Mouse (Mus musculus): ENCODE measurements around the gene Ciz1.

The Ciz1 gene

GRCm38 (mm10) chr2:32319586-32320580, 32.2 kb upstream of the Ciz1 start:
- DNase-seq (ENCODE audit: low spot score in 2 of 2), result no peak

DNA sequence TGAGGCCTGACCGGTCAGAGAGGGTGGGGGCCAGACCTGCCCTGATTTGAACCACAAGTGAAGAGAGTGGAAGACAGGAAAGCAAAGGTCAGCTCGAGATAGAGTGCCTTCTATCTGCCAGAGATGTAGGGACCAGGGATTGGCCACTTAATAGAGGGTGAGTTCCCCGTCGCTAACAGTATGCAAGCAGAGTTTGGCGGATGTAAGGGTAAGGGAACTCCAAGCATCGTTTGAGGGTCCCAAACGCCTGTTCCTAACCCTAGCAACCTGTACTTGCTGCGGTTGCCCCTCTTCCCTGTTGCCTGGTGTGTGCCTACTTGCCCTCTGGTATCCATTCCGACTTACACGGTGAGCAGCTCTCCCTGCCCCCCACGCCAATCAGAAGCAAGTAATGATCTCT, 31.4 kb upstream of the Ciz1 start:
- no peak for DNase-seq (ENCODE audit: low spot score in 2 of 2)

DNA sequence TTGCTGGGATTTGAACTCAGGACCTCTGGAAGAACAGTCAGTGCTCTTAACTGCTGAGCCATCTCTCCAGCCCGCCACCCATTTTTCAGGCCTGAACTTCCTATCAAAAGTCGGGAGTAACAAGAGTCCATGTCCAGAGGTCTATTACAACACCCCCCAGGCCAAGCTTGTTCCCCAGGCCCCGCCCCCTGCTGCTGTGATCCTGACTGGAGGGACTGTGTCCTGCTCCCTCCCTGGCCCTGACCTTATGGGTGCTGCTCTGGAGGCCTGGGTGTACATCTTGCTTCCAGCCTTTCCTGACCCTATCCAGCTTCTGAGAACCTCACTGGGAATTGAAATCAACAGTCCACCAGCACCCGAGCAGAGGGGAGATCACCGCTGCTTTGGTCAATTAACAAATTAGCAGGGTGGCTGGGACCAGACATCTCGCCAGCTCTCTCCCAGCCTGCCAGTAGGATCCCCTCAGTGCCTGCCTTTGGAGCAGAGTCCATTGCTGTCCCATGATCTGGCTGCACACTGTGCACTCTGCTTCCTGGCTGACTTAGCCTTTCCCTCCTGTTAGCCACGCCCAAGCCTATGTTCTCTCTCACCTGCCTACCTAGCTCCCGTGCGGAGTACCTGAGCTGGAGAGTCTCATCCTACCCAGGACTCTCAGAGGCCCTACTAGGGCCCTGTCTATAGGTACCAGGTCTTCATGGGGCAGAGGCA, 30.4 kb upstream of the Ciz1 start:
- DNase-seq (ENCODE audit: low spot score in 2 of 2), result no peak

- DNase-seq (ENCODE audit: low spot score in 2 of 2), result no peak
Measured at GRCm38 (mm10) chr2:32322754-32323741, 29.1 kb upstream of the Ciz1 start.

GRCm38 (mm10) chr2:32324322-32324721, 27.8 kb upstream of the Ciz1 start:
- DNase-seq (ENCODE audit: low spot score in 2 of 2), result no peak

GRCm38 (mm10) chr2:32325342-32325741, 26.8 kb upstream of the Ciz1 start:
- no peak for DNase-seq (ENCODE audit: low spot score in 2 of 2)

DNA sequence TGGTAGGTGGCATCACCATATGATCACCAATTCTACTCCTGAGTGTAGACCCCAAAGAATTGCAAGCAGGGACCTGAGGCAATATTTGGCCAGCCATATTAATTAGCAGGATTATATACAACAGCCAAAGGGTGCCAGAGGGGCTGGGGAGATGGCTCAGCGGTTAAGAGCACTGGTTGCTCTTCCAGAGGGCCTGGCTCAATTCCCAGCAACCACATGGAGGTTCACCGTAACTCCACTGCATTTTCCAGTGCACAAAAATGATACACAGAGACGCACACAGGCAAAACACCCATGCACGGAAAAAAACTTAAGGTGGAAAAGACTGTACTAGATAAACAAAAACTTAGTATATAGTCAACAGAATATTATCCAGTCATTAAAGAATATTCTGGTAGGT, 24.9 kb upstream of the Ciz1 start:
- DNase-seq (ENCODE audit: low spot score in 2 of 2), result no peak

DNA sequence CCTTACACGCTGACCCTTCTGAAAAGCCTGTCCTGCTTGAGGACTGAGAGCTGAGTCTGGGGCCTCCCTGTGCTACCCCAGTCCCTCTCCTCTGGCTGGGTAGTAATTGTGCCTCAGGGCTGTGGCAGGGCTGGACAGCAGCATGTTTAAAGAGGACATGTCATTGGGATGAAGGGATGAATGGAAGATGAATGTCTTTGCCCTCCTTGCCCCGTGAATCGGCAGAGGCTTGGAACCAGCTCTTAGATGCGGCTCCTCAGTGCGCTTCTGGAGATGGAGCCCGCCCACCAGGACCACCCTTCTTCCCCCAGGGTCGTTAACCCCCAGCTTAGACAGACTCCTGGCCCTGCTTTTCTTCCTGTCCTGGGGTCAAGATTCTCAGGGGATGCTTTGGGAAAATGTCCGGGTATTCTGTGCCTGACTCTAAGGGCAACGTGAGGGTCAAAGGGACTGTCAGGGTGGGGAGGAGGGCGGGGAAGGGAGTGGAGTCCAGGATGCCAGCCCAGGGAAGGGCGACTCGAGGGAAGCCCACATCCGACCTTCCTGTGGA, 23.1 kb upstream of the Ciz1 start:
- DNase-seq (ENCODE audit: low spot score in 2 of 2), result no peak

GRCm38 (mm10) chr2:32329531-32329930, 22.6 kb upstream of the Ciz1 start:
- DNase-seq (ENCODE audit: low spot score in 2 of 2), result no peak

- no peak for DNase-seq (ENCODE audit: low spot score in 2 of 2)
Measured at GRCm38 (mm10) chr2:32332159-32332558, 20.0 kb upstream of the Ciz1 start.

DNA sequence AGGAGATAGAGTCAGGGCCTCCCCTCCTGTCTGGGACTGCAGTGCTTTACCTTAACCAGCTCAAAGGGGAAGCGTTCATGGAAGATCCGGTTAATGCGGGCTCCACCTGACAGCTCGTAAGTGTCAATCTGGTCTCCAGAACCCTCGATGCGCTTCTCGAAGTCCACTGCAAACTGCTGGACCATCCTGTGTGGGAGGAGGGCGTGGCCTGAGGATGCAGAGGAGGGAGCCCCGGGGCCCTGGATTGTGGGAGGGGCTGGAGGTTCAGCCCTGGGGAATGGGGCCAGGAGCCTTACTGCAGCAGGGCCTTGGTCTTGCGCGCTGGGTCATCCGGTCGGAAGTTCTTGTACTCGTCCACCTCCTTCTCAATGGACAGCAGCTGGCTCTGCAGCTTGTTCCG, 16.2 kb upstream of the Ciz1 start:
- DNase-seq (ENCODE audit: low spot score in 2 of 2), result no peak

DNA sequence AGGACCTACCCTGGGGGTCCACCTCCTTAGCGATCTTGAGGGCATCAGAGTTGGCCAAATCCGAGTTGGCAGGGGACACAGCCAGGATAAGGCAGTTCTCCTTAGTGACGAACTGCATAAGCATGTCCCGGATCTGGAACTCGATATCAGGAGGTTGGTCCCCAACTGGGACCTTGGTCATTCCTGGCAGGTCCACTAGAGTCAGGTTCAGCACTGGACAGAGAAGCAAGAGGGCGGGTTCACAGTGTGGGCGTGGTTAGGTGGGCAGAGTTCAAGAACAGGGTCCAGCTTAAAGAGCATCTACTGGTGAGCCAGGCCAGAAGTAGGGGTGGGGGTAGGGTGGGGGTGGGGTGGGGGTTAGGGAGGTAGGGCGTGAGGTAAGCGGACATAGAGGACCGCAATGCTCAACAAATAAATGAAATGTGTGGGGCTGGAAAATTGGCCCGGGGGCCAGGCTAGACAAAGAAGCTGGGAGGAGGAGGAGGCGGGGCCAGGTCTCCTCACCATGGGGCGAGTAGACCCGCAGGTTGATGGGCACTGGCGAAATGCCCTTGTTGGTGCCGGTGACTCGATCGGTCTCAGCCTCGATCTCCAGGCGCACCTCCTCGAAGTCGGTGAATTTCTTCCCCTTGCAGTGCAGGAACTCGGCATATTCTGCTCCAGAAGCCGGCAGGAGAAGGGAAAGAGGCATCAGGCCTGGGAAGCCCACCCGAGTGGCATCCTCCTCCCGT, 12.1 kb upstream of the Ciz1 start:
- no peak for DNase-seq (ENCODE audit: low spot score in 2 of 2)

DNA sequence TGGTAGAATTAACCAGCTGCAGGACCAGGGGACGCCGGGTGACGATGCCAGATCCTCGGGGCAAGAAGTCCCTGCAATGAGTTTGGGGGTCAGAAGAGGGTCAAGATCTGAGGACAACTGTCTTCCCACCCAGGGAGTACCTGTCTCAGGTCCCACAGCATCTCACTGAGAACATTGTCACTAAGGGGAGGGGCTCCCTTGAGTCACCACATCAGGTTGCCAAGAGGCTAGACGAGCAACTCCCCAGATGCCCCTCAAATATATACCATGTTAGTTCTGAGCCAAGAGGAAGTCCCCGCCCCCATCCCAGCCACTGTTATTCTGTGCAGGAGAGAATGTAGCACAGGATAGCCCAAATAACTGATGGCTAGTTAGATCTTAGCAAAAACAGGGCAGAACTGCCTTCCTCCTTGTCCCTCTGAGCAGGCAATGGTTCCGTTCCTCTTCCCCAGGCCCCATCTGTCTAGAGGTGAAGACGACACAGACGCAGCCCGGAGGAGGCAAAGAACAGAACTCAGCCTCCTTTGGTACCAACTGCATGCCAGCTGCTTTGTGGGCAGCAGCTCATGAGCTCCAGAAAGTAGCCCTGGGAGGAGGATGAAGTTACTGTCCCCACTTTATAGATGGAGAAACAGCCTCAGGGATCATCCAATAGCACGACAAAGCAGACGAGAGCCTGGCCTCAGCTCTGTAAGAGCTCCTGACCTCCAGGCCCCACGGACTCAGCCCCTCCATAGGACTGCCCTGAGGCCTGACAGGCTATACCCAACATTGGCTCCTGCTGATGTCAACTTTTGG, 11.1 kb upstream of the Ciz1 start:
- no peak for DNase-seq (ENCODE audit: low spot score in 2 of 2)

DNA sequence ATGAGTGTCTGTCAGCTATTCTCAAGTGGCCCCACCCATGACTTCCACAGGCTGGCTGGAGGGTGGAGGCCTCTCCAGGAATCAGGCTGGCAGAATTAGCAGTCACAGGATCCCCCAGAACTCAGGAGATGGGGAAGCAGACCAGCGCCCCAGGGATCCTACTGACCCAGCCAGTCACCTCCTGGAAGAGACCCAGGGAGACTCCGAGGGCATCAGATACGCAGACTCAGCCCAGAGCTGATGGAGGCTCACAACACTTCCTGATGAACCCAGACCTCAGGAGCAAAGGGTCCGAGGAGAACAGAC, 10.5 kb upstream of the Ciz1 start:
- DNase-seq (ENCODE audit: low spot score in 2 of 2), result no peak

GRCm38 (mm10) chr2:32342039-32342438, 10.1 kb upstream of the Ciz1 start:
- no peak for DNase-seq (ENCODE audit: low spot score in 2 of 2)

- no peak for DNase-seq (ENCODE audit: low spot score in 2 of 2)
Measured at GRCm38 (mm10) chr2:32342539-32343350, 9.4 kb upstream of the Ciz1 start.

DNA sequence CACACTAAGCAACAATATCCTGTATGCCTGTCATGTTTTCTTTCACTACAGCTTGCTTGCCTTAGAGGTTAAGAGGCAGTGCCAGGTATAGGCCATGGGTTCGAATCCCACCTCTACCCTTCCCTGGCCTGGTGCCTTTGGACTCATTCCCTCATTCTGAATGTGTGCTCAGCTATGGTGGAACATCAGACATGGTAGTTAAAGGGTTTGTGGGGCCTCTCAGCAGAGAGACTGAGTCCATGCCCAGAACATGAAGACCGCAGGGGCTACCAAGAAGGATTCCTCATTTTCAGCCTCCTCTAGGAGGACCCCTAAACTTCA, 8.8 kb upstream of the Ciz1 start:
- DNase-seq (ENCODE audit: low spot score in 2 of 2), result no peak

DNA sequence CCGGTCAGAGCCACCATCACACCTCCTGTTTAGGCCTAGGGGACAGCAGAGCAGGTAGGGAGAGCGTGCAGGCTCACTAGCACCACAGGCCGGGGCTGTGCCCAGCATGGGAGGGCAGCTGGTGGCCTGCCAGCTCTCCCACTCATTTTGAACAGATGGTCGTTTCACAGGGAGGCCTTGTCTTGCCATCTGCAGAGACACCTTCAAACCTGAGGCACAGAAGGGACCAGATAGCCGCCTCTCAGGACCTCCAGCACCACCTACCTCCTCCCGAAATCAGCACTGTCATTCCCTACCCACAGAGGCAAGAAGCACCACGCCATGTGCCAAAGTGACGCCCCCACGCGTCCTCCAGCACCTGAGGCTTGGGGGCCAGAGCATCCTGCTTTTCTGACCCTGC, 8.1 kb upstream of the Ciz1 start:
- DNase-seq (ENCODE audit: low spot score in 2 of 2), result no peak

DNA sequence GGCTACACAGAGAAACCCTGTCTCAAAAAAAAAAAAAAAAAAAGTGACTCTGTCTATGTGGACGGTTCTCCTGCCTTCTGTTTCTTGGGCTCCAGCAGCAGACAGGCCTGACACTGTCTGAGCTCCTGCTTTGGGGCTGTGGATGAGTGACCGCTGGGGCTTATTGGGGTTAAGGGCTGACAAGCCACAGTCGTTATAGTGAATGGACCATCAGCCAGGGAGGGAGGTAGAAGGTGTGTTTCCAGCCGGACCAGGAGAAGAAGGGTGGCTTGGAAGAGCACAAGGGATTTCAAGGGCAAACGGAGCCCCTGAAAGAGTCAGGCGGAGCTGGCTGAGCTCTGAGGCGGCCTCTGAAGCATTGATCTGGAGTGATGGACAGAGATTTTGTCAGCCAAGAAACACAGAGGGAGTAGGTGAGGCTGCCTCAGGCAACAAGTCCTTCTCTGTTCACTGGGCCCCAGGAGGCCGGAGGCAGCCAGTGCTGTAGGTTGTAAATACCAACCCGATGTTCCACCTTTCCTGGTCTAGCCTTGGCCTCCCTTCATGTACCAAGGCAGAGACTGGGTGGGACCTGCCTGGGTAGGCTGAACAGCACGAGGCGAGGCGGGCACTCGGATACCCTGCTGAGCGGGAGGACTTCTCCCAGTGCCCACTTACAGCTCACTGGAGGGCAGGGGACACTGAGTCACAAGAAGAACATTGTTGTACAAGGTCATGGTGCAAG, 7.4 kb upstream of the Ciz1 start:
- DNase-seq (ENCODE audit: low spot score in 2 of 2), result no peak

Data from natural killer cell, adult 2 months (primary cell).